Mouse (Mus musculus): Measurements from ENCODE around the gene Atp5d.

DNA sequence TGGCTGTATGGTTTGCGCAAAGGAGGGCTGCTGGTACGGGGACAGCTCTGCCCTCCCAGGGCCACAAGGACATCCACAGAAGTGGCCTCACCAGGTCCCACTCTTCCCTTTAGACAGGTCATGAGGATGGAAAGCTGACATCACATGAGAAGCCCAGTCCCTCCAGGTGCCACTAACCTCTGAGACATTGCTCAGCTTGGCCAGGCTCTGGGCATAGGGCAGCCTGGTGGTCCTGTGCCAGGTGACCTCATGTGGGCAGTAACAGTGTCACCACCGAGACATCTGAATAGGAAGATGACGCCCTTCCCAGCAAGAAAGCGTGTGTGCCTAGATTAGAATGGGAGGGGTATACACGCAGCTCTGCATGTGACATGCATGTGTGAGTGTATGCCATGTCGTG lies 44.1 kb downstream of the Atp5d start:
- no peak for TF ChIP-seq CTCF (IDR thresholded peaks at IDR 0.05; ENCODE audit: borderline replicate concordance, control insufficient read depth, extremely low read depth, insufficient read depth, low read length, poor library complexity)
- TF ChIP-seq POLR2A (IDR thresholded peaks at IDR 0.05; ENCODE audit: control insufficient read depth, extremely low read depth, insufficient read depth, low read length, poor library complexity): no peak
